Mouse (Mus musculus) adipocyte (in vitro differentiated cells): ENCODE results near the gene Serpinb9f.
"Not testable (repeated sequence)": the region's sequence is repeated elsewhere in the genome, so short reads cannot be mapped to it uniquely, and the experiment has no call there.

Experiments
- DNase-seq: peaks from one replicate; pipeline ENCODE4 v3.0.0-alpha.2; 2016; ENCODE audit warnings: low spot score

Serpinb9f gene

DNA sequence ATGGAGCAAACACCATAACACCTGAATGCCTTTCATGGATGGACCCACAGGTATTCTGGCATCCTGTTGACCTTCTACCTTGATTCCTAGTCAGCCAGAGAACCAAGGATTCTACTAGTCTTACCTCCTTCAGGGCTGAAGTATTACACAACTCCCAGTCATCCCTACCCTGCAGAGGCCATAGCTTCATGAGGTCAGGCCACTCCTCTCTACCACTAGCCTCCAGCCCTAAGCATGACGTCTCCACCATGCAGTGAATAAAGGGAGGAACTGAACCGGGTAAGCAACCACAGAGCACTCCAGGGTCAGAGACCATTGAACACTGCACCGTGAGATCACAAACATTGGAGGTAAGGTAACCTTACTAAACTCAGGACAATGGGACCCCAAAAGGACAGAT lies at the start of gene Serpinb9f:
Serpinb9f (plus strand) TSS at position 301 of the 400 bp plus-strand sequence.
- not testable (repeated sequence) for DNase-seq

DNA sequence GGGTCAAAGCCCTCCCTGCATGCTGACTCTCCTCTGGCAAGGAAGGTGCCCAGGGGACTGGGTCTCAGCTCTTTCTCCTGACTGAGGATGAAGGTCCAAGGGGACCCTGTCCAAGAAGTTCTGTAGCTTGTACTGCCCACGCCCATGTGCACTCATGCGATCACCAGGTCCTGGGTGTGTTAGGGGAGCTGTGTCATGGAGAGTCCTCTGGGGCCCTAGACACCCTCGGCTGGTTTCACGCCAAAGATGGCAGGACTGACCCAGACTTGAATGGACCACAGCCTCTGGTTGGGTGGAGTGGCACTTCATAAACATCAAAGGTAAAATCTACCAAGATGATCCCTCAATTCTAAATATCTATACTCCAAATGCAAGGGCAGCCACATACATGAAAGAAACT lies 15.2 kb upstream of the Serpinb9f start:
- not testable (repeated sequence) for DNase-seq

DNA sequence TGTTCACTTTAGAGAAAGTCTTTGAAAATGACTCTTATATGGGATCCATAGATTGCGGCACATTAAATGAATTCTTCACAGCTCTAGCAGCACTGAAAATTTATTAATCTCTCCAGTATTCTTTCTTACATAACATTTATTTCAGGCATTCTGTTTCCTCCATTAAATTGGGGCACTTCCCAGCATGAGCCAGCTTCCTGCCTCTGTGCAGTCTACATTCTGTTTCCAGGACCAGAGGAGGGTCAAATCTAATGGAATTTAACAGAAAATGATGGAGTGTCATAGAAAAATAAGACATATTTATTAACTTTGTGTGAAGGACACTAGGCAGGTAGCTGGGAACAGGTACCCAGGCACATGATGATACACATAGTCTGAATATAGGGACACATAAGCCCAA lies 32.8 kb downstream of the Serpinb9f start:
- not testable (repeated sequence) for DNase-seq
